Mouse (Mus musculus) adipocyte (in vitro differentiated cells): ENCODE measurements around the gene 4930447C04Rik.
A peak's percentile ranks its signal among the peaks of the same experiment; 100 is the strongest.

Experiments
- DNase-seq: peaks from one replicate; pipeline ENCODE4 v3.0.0-alpha.2; 2016; ENCODE audit warnings: low spot score

Gene 4930447C04Rik

DNA sequence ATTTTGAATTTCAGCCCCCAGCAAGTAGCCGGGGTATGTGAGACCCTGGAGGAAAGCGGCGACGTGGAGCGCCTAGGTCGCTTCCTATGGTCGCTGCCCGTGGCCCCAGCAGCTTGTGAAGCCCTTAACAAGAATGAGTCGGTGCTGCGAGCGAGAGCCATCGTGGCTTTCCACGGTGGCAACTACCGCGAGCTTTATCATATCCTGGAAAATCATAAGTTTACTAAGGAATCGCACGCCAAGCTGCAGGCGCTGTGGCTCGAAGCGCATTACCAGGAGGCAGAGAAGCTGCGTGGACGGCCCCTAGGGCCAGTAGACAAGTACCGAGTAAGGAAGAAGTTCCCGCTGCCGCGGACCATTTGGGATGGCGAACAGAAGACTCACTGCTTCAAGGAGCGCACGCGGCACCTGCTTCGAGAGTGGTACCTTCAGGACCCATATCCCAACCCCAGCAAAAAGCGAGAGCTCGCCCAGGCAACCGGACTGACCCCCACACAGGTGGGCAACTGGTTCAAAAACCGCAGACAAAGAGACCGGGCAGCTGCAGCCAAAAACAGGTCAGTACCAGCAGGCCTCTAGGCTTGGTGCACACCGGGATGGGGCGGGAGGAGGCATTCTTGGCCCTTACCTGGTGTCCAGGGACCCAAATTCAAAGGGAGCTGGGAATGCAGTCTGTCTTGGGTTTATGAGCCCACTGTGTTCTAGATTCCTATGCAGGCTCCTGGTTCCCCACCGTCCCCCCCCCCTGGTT, at the start of gene 4930447C04Rik:
4930447C04Rik (minus strand) TSS at position 704 of the 751 bp plus-strand sequence.
- DNase-seq: no peak

GRCm38 (mm10) chr12:72983071-72983857, 42.7 kb upstream of the 4930447C04Rik start:
- peak; percentile 81 for DNase-seq

- no peak for DNase-seq
These were observed 42.0 kb upstream of the 4930447C04Rik start for GRCm38 (mm10) chr12:72982616-72983015.

GRCm38 (mm10) chr12:72979236-72979635, 38.7 kb upstream of the 4930447C04Rik start:
- DNase-seq: no peak

DNA sequence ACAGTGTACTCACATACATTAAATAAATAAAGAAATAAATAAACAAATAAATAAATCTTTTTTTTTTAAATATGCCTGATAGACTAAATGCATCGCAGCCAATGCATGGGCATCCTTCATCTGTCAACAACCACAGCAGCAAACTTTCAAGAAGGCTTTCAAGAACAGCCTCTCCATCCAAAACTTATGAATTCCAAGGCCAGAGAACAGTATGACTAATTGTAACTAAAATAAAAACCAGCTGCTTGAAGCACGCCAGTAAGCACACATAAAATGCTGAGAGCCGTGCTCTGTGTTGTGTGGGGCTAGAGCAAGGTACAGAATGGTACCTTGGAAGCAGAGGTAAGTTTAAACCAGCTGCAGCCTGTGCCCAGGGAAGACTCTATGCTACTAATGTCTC, 37.3 kb upstream of the 4930447C04Rik start:
- DNase-seq: no peak

GRCm38 (mm10) chr12:72976718-72977117, 36.1 kb upstream of the 4930447C04Rik start:
- DNase-seq: peak; percentile 73

DNA sequence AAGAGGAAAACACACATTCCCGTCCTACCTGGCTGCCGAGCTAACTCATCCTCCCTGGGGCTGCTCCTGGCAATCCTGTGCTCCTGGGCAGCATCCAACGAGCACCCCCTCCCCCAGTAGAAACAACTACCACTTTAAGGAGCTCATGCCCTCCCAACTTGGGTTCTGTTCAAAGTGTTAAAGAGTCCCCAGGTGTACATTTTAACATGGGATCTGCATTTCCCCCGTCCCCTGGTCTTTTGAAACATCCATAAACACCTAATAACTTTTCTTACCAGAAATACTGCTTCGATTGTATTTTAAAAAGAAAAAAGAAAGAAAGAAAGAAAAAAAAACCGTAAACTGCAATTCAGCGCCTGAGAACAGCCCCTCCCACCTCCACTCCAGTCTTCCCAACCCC, 35.6 kb upstream of the 4930447C04Rik start:
- DNase-seq: no peak

DNA sequence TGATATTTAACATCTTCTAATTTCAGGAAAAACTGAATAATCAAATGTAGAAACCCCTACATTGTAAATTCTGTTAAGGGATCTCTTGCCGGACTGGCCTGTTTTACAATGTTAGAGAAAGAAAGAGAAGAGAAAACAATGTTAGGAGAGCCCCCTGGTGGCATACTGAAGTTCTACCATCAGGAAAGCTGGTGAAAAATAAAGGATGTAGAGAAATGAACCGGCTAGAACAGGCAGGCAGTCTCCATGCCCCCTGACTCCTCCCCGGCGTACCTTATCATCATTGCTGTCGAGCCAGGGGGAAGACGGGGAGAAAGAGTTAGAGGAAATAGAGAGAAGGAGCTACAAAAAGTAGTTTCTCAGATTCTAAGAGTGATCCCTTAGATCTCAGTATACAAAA, 32.6 kb upstream of the 4930447C04Rik start:
- peak; percentile 61 for DNase-seq

- no peak for DNase-seq
These were observed 30.0 kb upstream of the 4930447C04Rik start for GRCm38 (mm10) chr12:72970620-72971019.

DNA sequence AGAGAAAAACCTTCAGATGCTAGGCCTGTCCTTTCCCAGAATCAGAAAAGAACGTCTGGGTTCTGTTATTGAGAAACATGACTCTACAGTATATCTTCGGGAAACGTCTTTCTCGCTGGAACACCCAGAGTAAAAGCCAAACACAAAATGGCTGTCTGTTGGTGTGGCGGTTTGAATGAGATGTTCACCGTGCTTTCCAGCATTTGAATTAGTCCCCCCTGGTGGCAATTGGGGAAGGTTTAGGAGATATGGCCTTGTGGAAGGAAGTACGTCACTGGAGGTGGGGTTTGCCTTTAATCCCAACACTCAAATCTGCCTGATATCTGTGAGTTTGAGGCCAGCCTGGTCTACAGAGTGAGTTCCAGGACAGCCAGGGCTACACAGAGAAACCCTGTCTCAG, 27.0 kb upstream of the 4930447C04Rik start:
- DNase-seq: no peak

DNA sequence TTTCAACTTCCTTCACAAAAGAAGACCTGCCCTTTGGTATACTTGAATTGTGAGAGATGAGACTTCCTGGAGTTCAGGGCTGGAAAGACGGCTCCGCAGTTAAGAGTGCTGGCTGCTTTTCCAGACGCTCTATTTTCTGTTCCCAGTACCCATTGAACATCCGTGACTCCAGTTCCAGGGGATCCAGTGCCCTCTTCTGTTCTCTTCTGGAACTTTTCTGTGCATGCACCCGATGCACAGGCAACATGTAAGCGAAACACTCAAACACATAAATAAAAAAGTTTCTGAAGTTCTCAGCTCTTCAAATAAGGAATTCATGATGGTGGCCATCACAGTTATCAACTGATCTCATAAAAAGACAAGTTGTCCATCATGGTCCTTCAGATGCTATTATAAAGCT, 22.2 kb upstream of the 4930447C04Rik start:
- DNase-seq: no peak

GRCm38 (mm10) chr12:72958446-72958845, 17.9 kb upstream of the 4930447C04Rik start:
- DNase-seq: no peak

GRCm38 (mm10) chr12:72957829-72958424, 17.4 kb upstream of the 4930447C04Rik start:
- DNase-seq: no peak

- peak; percentile 69 for DNase-seq
These were observed 14.3 kb upstream of the 4930447C04Rik start for GRCm38 (mm10) chr12:72954906-72955305.

DNA sequence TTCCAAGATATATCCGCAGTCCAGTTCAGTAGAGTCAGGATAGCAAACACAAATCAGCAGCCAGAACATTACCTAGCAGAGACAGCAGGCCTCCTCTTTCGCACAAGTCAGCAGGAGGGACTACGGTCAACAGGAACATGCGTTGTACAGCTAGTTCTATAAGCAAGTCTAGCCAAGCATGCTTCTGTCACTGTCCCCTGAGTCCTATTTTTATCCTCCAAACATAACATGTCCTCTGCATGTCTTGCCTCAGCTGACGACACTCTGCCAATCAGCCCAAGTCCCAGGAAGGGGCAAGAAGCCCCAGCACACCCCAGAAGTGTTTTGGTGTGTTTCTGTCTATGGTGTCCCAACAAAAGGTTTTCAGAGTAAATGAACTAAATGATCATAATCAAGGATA, 13.3 kb upstream of the 4930447C04Rik start:
- no peak for DNase-seq

GRCm38 (mm10) chr12:72953089-72953488, 12.5 kb upstream of the 4930447C04Rik start:
- DNase-seq: no peak

DNA sequence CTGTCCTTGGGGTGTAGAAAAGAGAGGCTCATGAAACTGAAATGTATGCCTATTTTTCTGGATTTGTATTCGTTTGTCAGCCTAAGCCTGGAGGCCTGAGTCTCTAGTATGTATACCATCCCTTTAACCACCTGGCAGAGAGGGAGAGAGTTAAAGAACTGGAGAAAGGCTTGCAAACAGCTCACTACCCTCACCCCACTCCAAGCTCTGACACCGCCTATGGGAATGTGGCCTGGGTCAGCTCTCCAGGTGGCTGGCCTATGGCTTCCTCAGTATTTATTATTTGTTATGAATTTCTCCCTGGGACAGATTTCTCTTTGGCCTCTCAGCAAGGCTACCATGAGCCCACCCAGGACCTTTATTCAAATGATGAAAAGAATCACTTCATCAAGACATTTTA, 6.8 kb upstream of the 4930447C04Rik start:
- no peak for DNase-seq

DNA sequence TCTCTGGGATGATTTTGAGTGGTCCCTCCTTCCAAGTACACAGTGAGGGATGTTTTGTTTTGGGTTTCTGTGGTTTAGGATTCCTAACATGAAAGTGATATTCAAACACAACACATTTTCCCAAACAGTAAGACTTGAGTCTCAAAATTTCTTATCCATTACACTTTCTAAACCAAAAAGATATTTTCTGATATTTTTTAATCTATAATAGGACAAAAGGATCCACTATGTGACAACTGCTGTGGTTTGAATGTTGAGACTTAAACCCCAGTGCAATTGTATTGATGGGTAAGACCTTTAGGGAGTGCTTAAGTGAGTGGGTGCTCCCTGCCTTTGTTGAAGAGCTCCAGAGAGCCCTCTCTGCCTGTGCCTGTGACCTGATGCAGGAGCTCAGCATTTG, 6.2 kb upstream of the 4930447C04Rik start:
- no peak for DNase-seq

- DNase-seq: no peak
These were observed 5.5 kb upstream of the 4930447C04Rik start for GRCm38 (mm10) chr12:72946064-72946395.

DNA sequence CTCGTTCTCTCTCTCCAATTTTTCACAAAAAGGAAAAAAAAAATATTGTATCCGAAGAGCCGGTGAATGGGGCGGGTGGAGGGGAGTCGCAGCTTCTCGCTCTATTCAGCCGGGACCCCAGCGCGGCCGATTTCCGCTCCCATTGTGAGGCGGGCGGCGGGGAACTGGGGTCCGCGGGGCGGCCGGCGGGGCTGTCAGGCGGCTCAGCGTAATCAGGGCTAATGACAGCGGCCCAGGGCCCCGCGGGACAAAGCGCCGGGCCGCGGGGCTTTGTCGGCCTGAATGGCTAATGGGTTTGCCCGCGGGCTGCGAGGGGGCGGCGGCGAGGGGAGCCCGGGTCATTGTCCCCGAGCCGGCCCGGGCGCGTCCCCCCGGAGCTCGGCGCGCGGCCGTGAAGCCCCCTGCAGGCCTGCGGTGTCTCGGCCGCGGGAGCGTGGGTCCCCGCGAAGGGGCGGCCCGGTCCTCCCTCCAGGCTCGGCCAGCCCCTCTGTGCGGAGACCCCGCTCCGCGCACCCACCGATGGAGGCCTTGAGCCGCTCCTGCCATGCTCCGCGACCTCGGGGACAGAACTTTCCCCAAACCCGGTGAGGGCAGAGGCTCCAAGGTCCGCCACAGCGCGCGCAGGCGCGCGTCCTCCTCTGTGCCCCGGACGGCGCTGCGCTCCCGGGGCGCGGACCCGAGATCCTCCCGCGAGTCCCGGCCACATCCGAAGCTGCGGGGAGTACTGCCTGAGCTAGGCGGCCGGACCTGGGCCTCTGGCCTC, 4.9 kb upstream of the 4930447C04Rik start:
- no peak for DNase-seq

- DNase-seq: no peak
These were observed 4.0 kb upstream of the 4930447C04Rik start for GRCm38 (mm10) chr12:72944411-72945225.
